Mouse (Mus musculus): ENCODE measurements around the gene Olfr740. TPM values are rescaled to one million over a fixed set of nuclear protein-coding genes. Genes with fewer than 3 reads are reported as not detected.

The Olfr740 gene
- not detected in 2 replicates for total RNA-seq (2012; rRNA removed)
- not detected for polyA plus RNA-seq (2012; ENCODE audit: insufficient read depth in 1 of 2, insufficient read length in 2 of 2, low read depth in 1 of 2, low replicate concordance in 2 of 2, missing spikeins in 1 of 2)

- Histone ChIP-seq H3K9me3 (replicated peaks; ENCODE audit: insufficient read depth, low read length) (no peaks in the 10 kb centered on the region), H3K4me3 (ENCODE audit: control insufficient read depth in 1 of 2, insufficient read depth in 1 of 2, low read depth in 2 of 2, low read length in 2 of 2) (no peak within 1 kb of the TSS), H3K36me3 (ENCODE audit: control insufficient read depth in 1 of 2, insufficient read depth in 2 of 2, low read length in 2 of 2) (no peaks in the 10 kb centered on the region), H3K79me2 (ENCODE audit: control insufficient read depth, insufficient read depth, low read length, poor library complexity) (no peaks in the 10 kb centered on the region), H3K27me3 (ENCODE audit: control insufficient read depth in 1 of 2, insufficient read depth in 2 of 2, low read length in 2 of 2) (no peaks in the 10 kb centered on the region), H3K4me1 (ENCODE audit: control insufficient read depth in 1 of 2, insufficient read depth in 2 of 2, low read length in 2 of 2) (no peaks in the 10 kb centered on the region), H3K27ac (ENCODE audit: control insufficient read depth, low read depth, low read length) (no peak within 1 kb of the TSS), H3K9ac (ENCODE audit: control insufficient read depth, low read depth, low read length, poor library complexity, severe bottlenecking) (no peak within 1 kb of the TSS)
- TF ChIP-seq TCF12 (IDR thresholded peaks at IDR 0.05; ENCODE audit: low read depth, low read length) (no peak), MAZ (IDR thresholded peaks at IDR 0.05; ENCODE audit: low read depth, low read length) (no peak), GABPA (IDR thresholded peaks at IDR 0.05; ENCODE audit: low read depth, low read length) (no peak), USF1 (IDR thresholded peaks at IDR 0.05; ENCODE audit: low read depth, low read length) (no peak), CHD1 (IDR thresholded peaks at IDR 0.05; ENCODE audit: low read depth, low read length) (no peak), E2F4 (IDR thresholded peaks at IDR 0.05; ENCODE audit: borderline replicate concordance, low read depth, low read length) (no peak), POLR2A (IDR thresholded peaks at IDR 0.05; ENCODE audit: control insufficient read depth in 1 of 2, insufficient read depth in 1 of 2, low read depth in 1 of 2, low read length in 2 of 2, poor library complexity in 1 of 2) (no peak), POLR2AphosphoS5 (IDR thresholded peaks at IDR 0.05; ENCODE audit: borderline replicate concordance, low read depth, low read length) (no peak), SIN3A (IDR thresholded peaks at IDR 0.05; ENCODE audit: low read length) (no peak), ETS1 (IDR thresholded peaks at IDR 0.05; ENCODE audit: low read depth, low read length) (no peak), USF2 (IDR thresholded peaks at IDR 0.05; ENCODE audit: borderline replicate concordance in 1 of 2, insufficient read depth in 1 of 2, low read depth in 1 of 2, low read length in 2 of 2) (no peak), KAT2A (conservative IDR thresholded peaks at IDR 0.05; ENCODE audit: low read depth, low read length) (no peak), MYB (IDR thresholded peaks at IDR 0.05; ENCODE audit: low read depth, low read length) (no peak), RCOR1 (IDR thresholded peaks at IDR 0.05; ENCODE audit: low read depth, low read length) (no peak), CHD2 (IDR thresholded peaks at IDR 0.05; ENCODE audit: low read length) (no peak), ZC3H11A (IDR thresholded peaks at IDR 0.05; ENCODE audit: low read depth, low read length) (no peak), ZKSCAN1 (IDR thresholded peaks at IDR 0.05; ENCODE audit: low read depth, low read length) (no peak), ZMIZ1 (IDR thresholded peaks at IDR 0.05; ENCODE audit: low read depth, low read length) (no peak), SMC3 (IDR thresholded peaks at IDR 0.05; ENCODE audit: low read depth, low read length) (no peak), NRF1 (IDR thresholded peaks at IDR 0.05; ENCODE audit: insufficient read depth, low read depth, low read length, poor library complexity, severe bottlenecking) (no peak)
- DNase-seq (ENCODE audit: low read depth, low spot score) = no peak
Measured at GRCm38 (mm10) chr14:50445245-50445644, at the start of gene Olfr740. Gene Olfr740 (plus strand): TSS chr14:50445545.

DNA sequence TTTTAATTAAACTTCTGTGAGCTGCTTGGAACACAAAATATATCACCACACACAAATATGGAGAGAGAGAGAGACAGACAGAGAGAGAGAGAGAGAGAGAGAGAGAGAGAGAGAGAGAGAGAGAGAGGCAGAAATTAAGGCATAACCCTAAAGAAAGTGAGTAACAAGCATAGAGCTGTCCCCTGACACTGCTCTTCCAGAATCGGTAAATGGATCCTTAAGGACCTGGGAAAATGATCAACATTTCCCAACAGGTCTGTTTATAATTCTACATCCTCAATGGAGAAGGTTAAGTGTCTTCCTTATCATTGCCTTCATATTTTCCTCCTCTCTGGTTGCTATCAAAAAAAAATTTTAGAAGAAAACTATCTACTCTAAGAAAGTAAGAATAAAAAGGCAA lies 38.1 kb upstream of the Olfr740 start, which contains the start of gene Olfr738:
Gene Olfr738, plus strand, starts transcription at position 301 of the 400 bp plus-strand sequence.
- Histone ChIP-seq H3K36me3 (ENCODE audit: control insufficient read depth in 1 of 2, insufficient read depth in 2 of 2, low read length in 2 of 2) (no peaks in the 10 kb centered on the region), H3K27me3 (ENCODE audit: control insufficient read depth in 1 of 2, insufficient read depth in 2 of 2, low read length in 2 of 2) (no peaks in the 10 kb centered on the region), H3K9ac (ENCODE audit: control insufficient read depth, low read depth, low read length, poor library complexity, severe bottlenecking) (no peak within 1 kb of the TSS), H3K4me3 (ENCODE audit: control insufficient read depth in 1 of 2, insufficient read depth in 1 of 2, low read depth in 2 of 2, low read length in 2 of 2) (no peak within 1 kb of the TSS), H3K79me2 (ENCODE audit: control insufficient read depth, insufficient read depth, low read length, poor library complexity) (no peaks in the 10 kb centered on the region), H3K27ac (ENCODE audit: control insufficient read depth, low read depth, low read length) (no peak within 1 kb of the TSS), H3K9me3 (replicated peaks; ENCODE audit: insufficient read depth, low read length) (no peaks in the 10 kb centered on the region), H3K4me1 (ENCODE audit: control insufficient read depth in 1 of 2, insufficient read depth in 2 of 2, low read length in 2 of 2) (no peaks in the 10 kb centered on the region)
- TF ChIP-seq MAFK (IDR thresholded peaks at IDR 0.05; ENCODE audit: borderline replicate concordance, low read depth, low read length) (no peak), CTCF (IDR thresholded peaks at IDR 0.05 in 2 of 3, conservative IDR thresholded peaks at IDR 0.05 in 1 of 3; ENCODE audit: control insufficient read depth in 1 of 3, insufficient read depth in 1 of 3, low read depth in 2 of 3, low read length in 3 of 3, poor library complexity in 1 of 3, severe bottlenecking in 1 of 3) (no peak)
- DNase-seq (ENCODE audit: low read depth, low spot score) = no peak

Data from MEL (cell line).